Mouse (Mus musculus) neural tube, embryonic 15.5 days (tissue): ENCODE measurements around the gene Tnk1. TPM values are rescaled to one million over a fixed set of nuclear protein-coding genes. Genes with fewer than 3 reads are reported as not detected.
A peak's percentile ranks its signal among the peaks of the same experiment; 100 is the strongest.

Experiments used
- ATAC-seq: fragments of 200-750 bp; cut with Nextera tagmentation; 2 replicates; pipeline ENCODE4 v1.8.0; 2017; ENCODE audit warnings: mild to moderate bottlenecking, moderate TSS enrichment, moderate library complexity; ENCODE audit not compliant: low FRiP score
- H3K27ac ChIP-seq: fragments of 300-500 bp; sonication (generic); replicated peaks from 2 replicates; pipeline ENCODE4 v1.5.1; 2015; ENCODE audit warnings: mild to moderate bottlenecking, inconsistent platforms
- H3K27me3 ChIP-seq: fragments of 300-500 bp; sonication (generic); replicated peaks from 2 replicates; pipeline ENCODE4 v1.6.1; 2015; ENCODE audit warnings: inconsistent platforms
- H3K36me3 ChIP-seq: fragments of 300-500 bp; sonication (generic); 2 replicates; pipeline ENCODE4 v1.6.1; 2015; ENCODE audit warnings: inconsistent platforms
- H3K4me1 ChIP-seq: fragments of 300-500 bp; sonication (generic); 2 replicates; pipeline ENCODE4 v1.6.1; 2015; ENCODE audit warnings: inconsistent platforms
- H3K4me2 ChIP-seq: fragments of 300-500 bp; sonication (generic); 2 replicates; pipeline ENCODE4 v1.6.1; 2015; ENCODE audit warnings: inconsistent platforms, mild to moderate bottlenecking, moderate library complexity
- H3K4me3 ChIP-seq: fragments of 300-500 bp; sonication (generic); replicated peaks from 2 replicates; pipeline ENCODE4 v1.5.1; 2015; ENCODE audit warnings: mild to moderate bottlenecking, inconsistent platforms
- H3K9ac ChIP-seq: fragments of 300-500 bp; sonication (generic); replicated peaks from 2 replicates; pipeline ENCODE4 v1.6.1; 2015; ENCODE audit warnings: mild to moderate bottlenecking, inconsistent platforms
- H3K9me3 ChIP-seq: fragments of 300-500 bp; sonication (generic); replicated peaks from 2 replicates; pipeline ENCODE4 v1.6.1; 2016; ENCODE audit warnings: inconsistent platforms
- WGBS: fragments of 180-500 bp; shearing (Covaris S2); methylation state at CpG from one replicate; pipeline ENCODE4 v1.1.7; 2015; ENCODE audit warnings: mixed read lengths; 5-methylcytosine and 5-hydroxymethylcytosine counted together
- polyA plus RNA-seq: library from polyadenylated mRNA; unstranded; fragments of >200 nt; fragmentation: Nextera tagmentation; extraction: Ambion mirVana; gene quantifications from 2 replicates; pipeline ENCODE4 v1.2.1, GENCODE M21; 2015

Gene Tnk1
- polyA plus RNA-seq, 1 experiment from 2014 or later, result 0.19 TPM

DNA sequence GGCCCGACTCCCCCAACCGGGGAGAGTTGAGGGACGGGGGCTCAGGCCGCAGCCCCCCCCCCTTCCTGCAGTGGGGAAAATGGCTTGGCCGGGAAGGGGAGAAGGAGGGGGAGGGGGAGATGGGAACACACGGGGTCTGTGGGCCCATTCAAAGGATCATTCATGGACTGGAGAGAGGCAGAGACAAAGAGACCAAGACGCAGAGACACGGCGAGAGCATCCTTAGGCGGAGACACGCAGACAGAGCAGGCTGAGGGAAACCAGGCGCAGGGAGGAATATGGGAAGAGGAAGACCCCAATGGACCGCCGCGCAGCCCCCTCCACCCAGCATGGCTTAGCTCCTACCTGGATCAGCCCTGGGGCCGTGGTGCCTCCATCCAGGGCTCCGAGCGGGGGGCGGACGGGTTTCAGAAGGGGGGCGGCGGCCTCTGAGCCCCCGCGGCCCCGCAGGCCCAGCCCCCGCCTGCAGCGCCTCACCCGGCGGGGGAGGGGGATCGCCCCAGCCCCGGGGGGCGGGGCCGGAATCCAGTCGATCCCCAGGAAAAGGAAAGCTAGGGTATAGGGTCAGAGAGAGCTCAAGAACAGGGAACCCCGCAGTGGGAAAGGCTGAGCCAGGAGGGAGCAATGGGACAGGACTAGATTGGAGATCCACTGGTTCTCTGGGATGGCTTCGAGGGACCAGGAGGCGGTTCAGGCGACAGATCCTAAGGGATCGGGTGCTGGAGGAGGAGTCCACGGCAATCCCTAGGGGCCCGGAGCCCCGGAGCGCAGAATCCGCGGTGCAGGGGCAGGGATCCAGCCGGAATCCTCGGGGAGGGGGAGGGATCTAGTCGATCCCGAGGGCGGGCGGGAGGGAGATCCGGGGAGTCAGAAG lies 21.6 kb downstream of the Tnk1 start:
- Histone ChIP-seq H3K9ac (peak overlapping the region; percentile 98), H3K9me3 (no peaks in the 10 kb centered on the region), H3K4me1 (peaks cover 49% of the 10 kb centered on the region), H3K4me3 (peak overlapping the region; percentile 89), H3K27me3 (no peaks in the 10 kb centered on the region), H3K27ac (peak overlapping the region; percentile 98), H3K36me3 (peaks cover 19% of the 10 kb centered on the region), H3K4me2 (peak overlapping the region; percentile 94)
- under 1% methylated on average over 45 of the region's 52 CpGs for WGBS
- peak; percentile 4; the same call in 1 of the 2 replicates for ATAC-seq

DNA sequence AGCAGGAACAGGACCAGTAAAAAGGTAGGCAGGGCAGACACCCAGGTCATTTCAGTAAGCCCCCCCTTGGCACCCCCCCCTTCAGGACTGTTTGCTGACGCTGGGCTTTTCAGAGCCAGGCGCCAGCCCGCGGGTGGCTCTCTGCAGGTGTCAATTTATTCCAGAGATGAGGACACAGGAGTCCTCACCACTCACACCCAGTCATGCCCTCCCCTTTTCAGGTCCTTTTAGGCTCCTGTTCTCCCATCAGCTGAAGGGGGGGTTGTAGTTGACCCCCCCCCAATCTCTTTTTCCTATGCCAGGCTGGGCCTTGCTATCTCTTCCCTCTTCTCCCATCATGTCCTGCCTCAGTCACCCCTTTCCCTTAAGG lies 22.6 kb downstream of the Tnk1 start:
- no peaks in the 10 kb centered on the region for H3K9me3 ChIP-seq
- peaks cover 49% of the 10 kb centered on the region for H3K4me1 ChIP-seq
- ATAC-seq, result no peak
- peaks cover 23% of the 10 kb centered on the region for H3K36me3 ChIP-seq
- no peaks in the 10 kb centered on the region for H3K27me3 ChIP-seq
- peak overlapping the region; percentile 89 for H3K4me3 ChIP-seq
- H3K4me2 ChIP-seq, result peak overlapping the region; percentile 94
- H3K9ac ChIP-seq, result peak overlapping the region; percentile 98
- WGBS, result 4% methylated on average over 4 of the region's 4 CpGs
- H3K27ac ChIP-seq, result peak overlapping the region; percentile 98

DNA sequence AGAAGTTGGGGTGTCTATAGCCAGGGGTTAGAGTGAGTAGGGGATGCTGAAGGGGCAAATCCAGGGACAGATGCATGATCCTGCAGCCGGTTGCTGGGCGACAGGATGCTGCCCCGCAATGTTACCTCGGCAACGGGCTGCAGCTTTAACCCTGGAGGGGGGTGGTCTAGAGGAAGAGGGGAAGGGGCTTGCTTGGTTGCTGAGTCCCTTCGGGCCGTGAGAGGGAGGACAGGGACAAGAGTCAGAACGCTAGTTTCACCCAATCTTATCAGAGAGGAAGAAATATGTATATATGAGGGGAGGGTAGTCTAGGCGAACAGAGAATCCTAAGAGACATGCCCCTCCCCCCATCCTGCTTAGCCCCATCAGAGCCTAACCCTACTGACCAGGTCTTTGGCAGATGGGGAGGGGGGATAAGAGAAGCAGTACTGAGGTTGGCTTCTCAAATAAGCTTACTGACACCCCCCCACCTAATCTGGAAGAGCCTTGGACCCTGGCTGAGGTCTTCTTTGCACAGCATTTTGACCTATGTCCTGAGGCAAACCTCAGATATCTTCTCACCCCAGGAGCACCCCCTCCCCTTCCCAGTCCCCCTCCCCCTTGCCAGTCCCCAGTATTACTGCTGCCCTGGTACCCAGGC lies 23.1 kb downstream of the Tnk1 start:
- H3K36me3 ChIP-seq, result peaks cover 23% of the 10 kb centered on the region
- peak overlapping the region; percentile 89 for H3K4me3 ChIP-seq
- H3K27ac ChIP-seq, result peak overlapping the region; percentile 98
- no peaks in the 10 kb centered on the region for H3K27me3 ChIP-seq
- H3K4me2 ChIP-seq, result peak overlapping the region; percentile 94
- H3K9me3 ChIP-seq, result no peaks in the 10 kb centered on the region
- whole genome bisulfite sequencing, result 5% methylated on average over 9 of the region's 9 CpGs
- H3K9ac ChIP-seq, result peak overlapping the region; percentile 98
- ATAC-seq, result no peak
- H3K4me1 ChIP-seq, result peaks cover 49% of the 10 kb centered on the region

DNA sequence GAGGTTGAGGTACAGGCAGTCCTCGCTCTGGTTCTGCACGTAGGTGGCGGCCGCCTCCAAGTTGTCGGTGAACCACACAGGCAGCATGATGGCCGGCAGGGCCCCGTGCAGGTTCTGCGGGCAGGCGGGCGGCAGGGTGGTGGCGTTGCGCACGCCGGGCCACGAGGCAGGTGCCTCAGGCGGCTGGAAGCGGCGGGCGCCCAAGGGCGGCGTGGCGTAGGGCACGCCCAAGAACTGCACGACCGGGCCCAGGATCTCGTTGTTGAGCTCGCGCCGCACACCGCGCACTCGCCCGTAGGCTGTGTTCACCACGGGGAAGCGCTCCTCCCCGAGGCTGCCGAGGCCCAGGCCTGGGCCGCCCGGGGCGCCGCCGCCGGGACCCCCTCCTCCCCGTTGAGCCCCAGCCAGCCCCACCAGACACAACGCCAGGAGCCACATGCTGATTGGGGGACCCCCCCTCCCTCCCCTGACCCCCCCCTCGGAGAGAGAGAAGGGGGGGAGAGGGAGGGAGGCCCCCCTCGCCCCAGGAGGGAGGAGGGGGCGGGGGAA lies 24.5 kb downstream of the Tnk1 start:
- Histone ChIP-seq H3K9ac (peak overlapping the region; percentile 98), H3K4me3 (peak overlapping the region; percentile 89), H3K36me3 (peaks cover 28% of the 10 kb centered on the region), H3K4me1 (peaks cover 42% of the 10 kb centered on the region), H3K9me3 (no peaks in the 10 kb centered on the region), H3K4me2 (peak overlapping the region; percentile 94), H3K27ac (peak overlapping the region; percentile 54), H3K27me3 (no peaks in the 10 kb centered on the region)
- ATAC-seq, result no peak
- 3% methylated on average over 41 of the region's 48 CpGs for WGBS

DNA sequence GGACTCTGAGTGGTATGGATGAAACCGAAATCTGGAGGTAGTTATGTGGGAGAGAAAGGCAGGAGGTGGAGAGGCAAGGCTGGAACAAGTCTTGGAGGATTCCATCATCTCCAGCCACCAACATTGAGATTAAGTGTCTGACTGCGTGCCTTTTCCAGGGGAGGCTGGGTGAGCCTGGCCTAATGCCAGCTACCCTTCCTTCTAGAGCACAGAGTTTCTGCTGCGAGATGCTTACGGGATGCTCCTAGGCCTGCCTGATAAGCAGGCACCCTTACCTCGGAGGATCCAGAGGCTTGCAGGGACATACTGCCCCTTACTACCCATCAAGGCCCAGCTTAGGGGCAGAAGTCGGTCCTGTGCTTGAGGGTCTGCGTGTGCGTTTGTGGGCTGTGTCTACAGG lies 25.0 kb downstream of the Tnk1 start:
- peaks cover 39% of the 10 kb centered on the region for H3K4me1 ChIP-seq
- H3K4me2 ChIP-seq, result peak overlapping the region; percentile 94
- no peaks in the 10 kb centered on the region for H3K27me3 ChIP-seq
- H3K9me3 ChIP-seq, result no peaks in the 10 kb centered on the region
- peak overlapping the region; percentile 54; the same call in 1 of the 2 replicates for H3K27ac ChIP-seq
- peak overlapping the region; percentile 89 for H3K4me3 ChIP-seq
- WGBS, result 49% methylated on average over 8 of the region's 8 CpGs
- peak overlapping the region; percentile 98 for H3K9ac ChIP-seq
- H3K36me3 ChIP-seq, result peaks cover 32% of the 10 kb centered on the region
- no peak for ATAC-seq

DNA sequence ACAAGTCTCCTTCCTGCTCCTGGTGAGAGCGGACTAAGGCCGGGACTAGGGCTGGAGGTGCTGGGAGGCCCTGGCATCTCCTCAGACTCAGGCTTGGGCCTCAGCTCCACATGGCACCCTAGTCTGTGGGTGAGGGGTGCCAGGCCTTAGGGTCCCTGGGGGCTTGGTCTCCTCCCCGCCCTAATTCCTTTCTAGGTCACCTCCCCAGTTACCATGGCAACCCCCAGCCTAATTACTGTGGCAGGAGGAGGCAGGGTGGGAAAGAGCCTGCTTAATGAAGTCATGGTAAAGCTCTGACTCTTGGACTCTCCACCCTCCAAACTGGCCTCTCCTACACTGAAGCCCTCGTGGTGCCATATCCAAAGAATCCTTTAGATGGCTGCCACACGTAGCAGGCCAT lies 29.7 kb downstream of the Tnk1 start:
- peaks cover 79% of the 10 kb centered on the region for H3K36me3 ChIP-seq
- no peak overlapping the region for H3K4me3 ChIP-seq
- no peak overlapping the region for H3K9ac ChIP-seq
- no peak for ATAC-seq
- 48% methylated on average over 5 of the region's 5 CpGs for WGBS
- H3K27me3 ChIP-seq, result no peaks in the 10 kb centered on the region
- no peaks in the 10 kb centered on the region for H3K9me3 ChIP-seq
- H3K4me1 ChIP-seq, result peaks cover 15% of the 10 kb centered on the region
- H3K4me2 ChIP-seq, result no peak overlapping the region
- H3K27ac ChIP-seq, result no peak overlapping the region

DNA sequence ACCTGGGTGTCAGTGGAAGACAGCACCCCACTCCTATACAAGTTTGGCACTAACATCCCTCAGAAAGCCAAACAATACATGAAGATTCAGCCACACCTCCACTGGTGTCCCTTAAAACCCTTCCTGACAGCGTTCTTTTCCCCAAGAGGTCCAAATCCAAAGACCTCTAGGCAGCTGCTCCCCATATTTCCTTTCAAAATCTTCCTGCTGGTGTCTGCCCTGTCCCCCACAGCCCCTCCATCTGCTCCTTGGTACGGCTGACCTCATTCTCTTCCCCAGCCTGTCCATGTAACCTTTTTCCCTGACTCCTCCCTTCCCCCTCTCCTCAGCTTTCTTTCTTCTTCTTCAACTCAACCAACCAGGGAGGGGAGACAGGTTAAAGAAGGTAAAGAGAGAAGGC lies 35.1 kb downstream of the Tnk1 start:
- WGBS, result 83% methylated on average over 2 of the region's 2 CpGs
- Histone ChIP-seq H3K9ac (no peak overlapping the region), H3K27me3 (no peaks in the 10 kb centered on the region)

DNA sequence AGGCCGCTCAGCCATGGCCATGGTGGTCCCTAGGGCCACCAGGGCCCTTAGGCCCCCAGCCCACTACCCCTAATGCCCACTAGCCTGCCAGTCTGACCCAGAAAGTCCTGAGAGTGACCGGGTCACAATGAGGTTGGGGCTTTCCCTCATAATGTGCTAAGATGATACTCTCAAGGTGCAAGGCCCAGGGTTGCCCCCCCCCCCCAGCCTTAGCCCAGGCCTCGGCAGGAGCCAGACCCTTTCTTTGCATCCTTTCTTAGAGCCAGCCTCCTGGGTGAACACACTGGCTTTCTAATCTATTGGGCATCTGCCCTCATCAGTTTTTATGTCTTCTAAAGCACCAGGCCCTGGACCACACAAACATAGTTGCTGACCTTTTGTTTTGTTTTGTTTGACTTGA lies 36.5 kb downstream of the Tnk1 start, which contains the start of gene Spem1:
Gene Spem1, minus strand, starts transcription at position 101 of the 400 bp plus-strand sequence.
- Histone ChIP-seq H3K9me3 (0 out of 2 replicates have a peak, but pooled peaks cover 3% of the 10 kb centered on the region), H3K36me3 (peaks cover 33% of the 10 kb centered on the region), H3K9ac (no peak within 1 kb of the TSS), H3K4me1 (no peaks in the 10 kb centered on the region), H3K4me2 (no peak within 1 kb of the TSS), H3K27ac (no peak within 1 kb of the TSS), H3K27me3 (no peaks in the 10 kb centered on the region), H3K4me3 (no peak within 1 kb of the TSS)
- WGBS, result 87% methylated on average over 3 of the region's 3 CpGs
- ATAC-seq, result no peak

More for the DNA sequence above, 35.1 kb downstream of the Tnk1 start:
- Histone ChIP-seq H3K4me3 (no peak overlapping the region), H3K4me1 (no peaks in the 10 kb centered on the region), H3K9me3 (no peaks in the 10 kb centered on the region), H3K36me3 (peaks cover 47% of the 10 kb centered on the region), H3K27ac (0 out of 2 replicates have a peak overlapping the region, but pooled peaks have one; percentile 9), H3K4me2 (no peak overlapping the region)
- no peak for ATAC-seq

DNA sequence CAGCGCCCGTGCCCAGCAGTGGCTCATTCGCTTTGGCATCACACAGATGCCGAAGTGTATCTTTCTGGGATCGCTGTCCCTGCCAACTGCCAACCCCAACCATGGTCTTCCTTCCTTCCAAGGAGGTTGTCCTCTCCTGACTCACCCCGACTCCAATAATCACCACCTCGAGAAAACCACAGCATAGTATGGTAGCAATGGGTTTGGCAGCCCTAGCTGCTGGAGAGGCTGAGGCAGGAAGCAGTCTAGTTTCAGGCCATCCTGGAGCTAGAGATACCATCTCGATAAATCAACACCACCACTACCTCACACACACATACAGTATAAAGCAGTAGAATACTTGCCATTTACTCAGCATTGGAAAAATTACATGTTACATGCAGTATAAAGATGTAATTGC lies 39.7 kb downstream of the Tnk1 start:
- no peaks in the 10 kb centered on the region for H3K4me1 ChIP-seq
- H3K27me3 ChIP-seq, result no peaks in the 10 kb centered on the region
- 93% methylated on average over 8 of the region's 8 CpGs for WGBS
- ATAC-seq, result no peak
- no peak overlapping the region for H3K4me2 ChIP-seq
- no peak overlapping the region for H3K4me3 ChIP-seq
- H3K9me3 ChIP-seq, result 0 out of 2 replicates have a peak, but pooled peaks cover 3% of the 10 kb centered on the region
- H3K9ac ChIP-seq, result no peak overlapping the region
- 0 out of 2 replicates have a peak, but pooled peaks cover 1% of the 10 kb centered on the region for H3K36me3 ChIP-seq
- no peak overlapping the region for H3K27ac ChIP-seq

DNA sequence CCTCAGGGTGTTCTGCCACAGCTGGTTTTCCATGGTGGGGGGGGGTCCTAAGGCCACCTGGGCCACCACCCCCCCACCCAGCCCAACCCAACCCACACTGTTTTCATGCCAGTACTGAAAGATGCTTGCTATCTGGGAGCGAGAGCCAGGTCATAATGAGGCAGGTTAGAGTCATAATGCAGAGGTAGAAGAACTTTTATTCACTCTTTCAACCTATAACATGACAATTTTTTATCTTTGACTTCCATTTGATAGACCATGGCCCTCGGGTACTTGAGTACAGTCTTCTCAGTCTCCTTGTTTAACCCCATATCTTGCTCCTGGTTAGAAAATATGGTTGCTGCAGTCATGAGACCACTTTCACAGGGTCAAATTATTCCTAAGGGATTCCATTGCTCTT lies 40.2 kb downstream of the Tnk1 start, which contains the start of gene Spem2:
Gene Spem2, minus strand, starts transcription at position 101 of the 400 bp plus-strand sequence.
- Histone ChIP-seq H3K36me3 (no peaks in the 10 kb centered on the region), H3K4me1 (no peaks in the 10 kb centered on the region), H3K4me2 (no peak within 1 kb of the TSS), H3K9ac (no peak within 1 kb of the TSS), H3K27me3 (no peaks in the 10 kb centered on the region), H3K9me3 (0 out of 2 replicates have a peak, but pooled peaks cover 3% of the 10 kb centered on the region), H3K27ac (no peak within 1 kb of the TSS), H3K4me3 (no peak within 1 kb of the TSS)
- WGBS, result 80% methylated on average over 2 of the region's 2 CpGs
- ATAC-seq, result no peak

DNA sequence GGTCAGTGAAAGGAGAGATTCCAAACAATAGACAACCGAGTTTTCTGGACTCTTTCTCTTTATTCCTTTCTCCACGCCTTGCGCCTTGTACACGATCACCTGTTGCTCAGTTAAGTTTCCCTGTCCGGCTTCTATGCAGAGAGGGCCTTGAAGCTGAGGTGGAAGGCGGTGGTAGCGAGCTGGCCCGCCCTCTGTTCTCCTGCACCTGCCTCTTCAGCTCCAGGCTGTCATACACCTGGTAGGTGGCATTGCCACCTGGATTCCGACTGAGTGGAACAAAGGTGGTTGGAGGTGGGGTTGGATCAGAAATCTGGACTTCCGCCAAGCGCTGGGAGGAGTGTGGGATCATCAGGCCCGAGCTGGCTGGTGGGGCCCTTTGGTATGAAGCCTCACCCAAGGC lies 42.0 kb downstream of the Tnk1 start:
- WGBS, result 89% methylated on average over 12 of the region's 12 CpGs
- Histone ChIP-seq H3K36me3 (no peaks in the 10 kb centered on the region), H3K4me3 (no peak overlapping the region), H3K27me3 (no peaks in the 10 kb centered on the region), H3K4me1 (no peaks in the 10 kb centered on the region), H3K9me3 (0 out of 2 replicates have a peak, but pooled peaks cover 3% of the 10 kb centered on the region), H3K27ac (no peak overlapping the region), H3K9ac (no peak overlapping the region), H3K4me2 (no peak overlapping the region)
- ATAC-seq, result no peak
